Mouse (Mus musculus) ES-E14 (cell line): ENCODE measurements around the gene Mmp24.
"Not testable (repeated sequence)": the region's sequence is repeated elsewhere in the genome, so short reads cannot be mapped to it uniquely, and the experiment has no call there.

ENCODE experiments used
- CHD2 ChIP-seq: IDR thresholded peaks from 2 replicates; pipeline ENCODE4 v1.6.1; 2014; ENCODE audit warnings: mild to moderate bottlenecking, low read depth, low read length, inconsistent platforms
- HCFC1 ChIP-seq: IDR thresholded peaks from 2 replicates; pipeline ENCODE4 v1.6.1; 2012; ENCODE audit warnings: low read length, inconsistent platforms, borderline replicate concordance; ENCODE audit not compliant: insufficient read depth
- MAFK ChIP-seq: IDR thresholded peaks from 2 replicates; pipeline ENCODE4 v1.6.1; 2014; ENCODE audit warnings: mild to moderate bottlenecking, low read depth, low read length, inconsistent platforms; ENCODE audit not compliant: insufficient read depth
- ZC3H11A ChIP-seq: IDR thresholded peaks from 2 replicates; pipeline ENCODE4 v1.6.1; 2012; ENCODE audit warnings: low read depth, mild to moderate bottlenecking, inconsistent platforms, low read length, borderline replicate concordance
- ZNF384 ChIP-seq: IDR thresholded peaks from 2 replicates; pipeline ENCODE4 v1.6.1; 2012; ENCODE audit warnings: low read depth, low read length, inconsistent platforms

DNA sequence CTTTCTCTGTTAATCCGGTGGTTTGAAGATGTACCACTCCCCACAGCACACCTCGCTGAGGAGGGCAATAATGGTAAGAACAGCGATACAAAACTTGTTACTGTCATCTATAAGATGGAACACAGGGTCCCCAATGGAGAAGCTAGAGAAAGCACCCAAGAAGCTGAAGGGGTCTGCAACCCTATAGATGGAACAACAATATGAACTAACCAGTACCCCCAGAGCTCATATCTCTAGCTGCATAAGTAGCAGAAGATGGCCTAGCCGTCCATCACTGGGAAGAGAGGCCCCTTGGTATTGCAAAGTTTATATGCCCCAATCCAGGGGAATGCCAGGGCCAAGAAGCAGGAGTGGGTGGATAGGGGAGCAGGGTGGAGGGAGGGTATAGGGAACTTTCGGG, 39.4 kb upstream of the Mmp24 start, which contains the start of gene Gm17581:
- not testable (repeated sequence) for TF ChIP-seq HCFC1, MAFK, CHD2, ZC3H11A, ZNF384
